Comparison of ENCODE assay signal across 8 mouse cellular contexts in genomic region chr11:59837789-59838188, GRCm38 (mm10). TPM values are rescaled to one million over a fixed set of nuclear protein-coding genes. Genes with fewer than 3 reads are reported as not detected.
A peak's percentile ranks its signal among the peaks of the same experiment; 100 is the strongest.
DNase-seq lines count a peak whose midpoint lies in the region; ATAC-seq lines count a peak whose summit lies in the region.
"Not testable (repeated sequence)": the region's sequence is repeated elsewhere in the genome, so short reads cannot be mapped to it uniquely, and the experiment has no call there.

No protein-coding gene starts in this region.

- H3K27me3 ChIP-seq in embryonic facial prominence, embryonic 12.5 days; forebrain, embryonic 13.5 days; heart, embryonic 16.5 days (ENCODE audit: control insufficient read depth, insufficient read depth, low read length); limb, embryonic 12.5 days; liver, embryonic 16.5 days (ENCODE audit: control insufficient read depth, insufficient read depth, low read depth, low read length); midbrain, embryonic 13.5 days; stomach, embryonic 14.5 days (ENCODE audit: control insufficient read depth, insufficient read depth, low read length): not testable (repeated sequence)

- peaks cover 27% of the 10 kb centered on the region for H3K36me3 ChIP-seq in embryonic facial prominence, embryonic 12.5 days
- H3K36me3 ChIP-seq in forebrain, embryonic 13.5 days (ENCODE audit: poor library complexity, severe bottlenecking), result peaks cover 39% of the 10 kb centered on the region
- peaks cover 12% of the 10 kb centered on the region for H3K36me3 ChIP-seq in heart, embryonic 16.5 days (ENCODE audit: control insufficient read depth, insufficient read depth)
- peaks cover 44% of the 10 kb centered on the region for H3K36me3 ChIP-seq in limb, embryonic 12.5 days
- H3K36me3 ChIP-seq in liver, embryonic 16.5 days (ENCODE audit: control insufficient read depth, insufficient read depth), result peaks cover 12% of the 10 kb centered on the region
- peaks cover 37% of the 10 kb centered on the region for H3K36me3 ChIP-seq in midbrain, embryonic 13.5 days
- H3K36me3 ChIP-seq in stomach, embryonic 14.5 days (ENCODE audit: control insufficient read depth, insufficient read depth, low read length), result peaks cover 26% of the 10 kb centered on the region

- ATAC-seq in embryonic facial prominence, embryonic 12.5 days (ENCODE audit: insufficient number of reproducible peaks, insufficient read depth, low FRiP score, low TSS enrichment); forebrain, embryonic 13.5 days; heart, embryonic 16.5 days (replicated peaks; ENCODE audit: extremely low read depth, insufficient read depth, low FRiP score); limb, embryonic 12.5 days (ENCODE audit: insufficient number of reproducible peaks, insufficient read depth, low FRiP score, low TSS enrichment, low read depth); liver, embryonic 16.5 days (ENCODE audit: low read depth); midbrain, embryonic 13.5 days; stomach, embryonic 14.5 days (ENCODE audit: insufficient number of reproducible peaks, insufficient read depth, low FRiP score, low read depth): not testable (repeated sequence)

- 100% methylated on average over 1 of the region's 1 CpGs for WGBS in embryonic facial prominence, embryonic 12.5 days
- WGBS in forebrain, embryonic 13.5 days, result no CpG with 5 or more reads among the region's 1 CpGs
- WGBS in heart, embryonic 16.5 days, result no CpG with 5 or more reads among the region's 1 CpGs
- no CpG with 5 or more reads among the region's 1 CpGs for WGBS in limb, embryonic 12.5 days
- no CpG with 5 or more reads among the region's 1 CpGs for WGBS in liver, embryonic 16.5 days (ENCODE audit: insufficient replicate concordance)
- WGBS in midbrain, embryonic 13.5 days, result no CpG with 5 or more reads among the region's 1 CpGs
- WGBS in stomach, embryonic 14.5 days, result no CpG with 5 or more reads among the region's 1 CpGs

- not testable (repeated sequence) for H3K27ac ChIP-seq in embryonic facial prominence, embryonic 12.5 days; forebrain, embryonic 13.5 days; heart, embryonic 16.5 days (ENCODE audit: low read length); limb, embryonic 12.5 days; liver, embryonic 16.5 days (ENCODE audit: low read length); midbrain, embryonic 13.5 days; stomach, embryonic 14.5 days (ENCODE audit: low read length)

- H3K9ac ChIP-seq in embryonic facial prominence, embryonic 12.5 days; heart, embryonic 16.5 days (ENCODE audit: low read length); limb, embryonic 12.5 days (replicated peaks); liver, embryonic 16.5 days (ENCODE audit: low read depth, low read length); stomach, embryonic 14.5 days (replicated peaks; ENCODE audit: low read depth, low read length): not testable (repeated sequence)
- peak overlapping the region; percentile 97; the same call in 1 of the 2 replicates for H3K9ac ChIP-seq in forebrain, embryonic 13.5 days
- H3K9ac ChIP-seq in midbrain, embryonic 13.5 days (replicated peaks), result peak overlapping the region; percentile 90; the same call in 1 of the 2 replicates

- 0 out of 2 replicates have a peak overlapping the region, but pooled peaks have one; percentile 92 for H3K4me3 ChIP-seq in embryonic facial prominence, embryonic 12.5 days
- H3K4me3 ChIP-seq in forebrain, embryonic 13.5 days, result peak overlapping the region; percentile 98
- H3K4me3 ChIP-seq in heart, embryonic 16.5 days (ENCODE audit: low read length), result not testable (repeated sequence)
- H3K4me3 ChIP-seq in limb, embryonic 12.5 days (replicated peaks), result peak overlapping the region; percentile 94; the same call in 1 of the 2 replicates
- peak overlapping the region; percentile 98; the same call in 1 of the 2 replicates for H3K4me3 ChIP-seq in liver, embryonic 16.5 days (ENCODE audit: low read depth, low read length)
- peak overlapping the region; percentile 84 for H3K4me3 ChIP-seq in midbrain, embryonic 13.5 days (replicated peaks)
- H3K4me3 ChIP-seq in stomach, embryonic 14.5 days (ENCODE audit: low read depth, low read length), result 0 out of 2 replicates have a peak overlapping the region, but pooled peaks have one; percentile 97

- peak; percentile 14 for DNase-seq in induced T-regulatory cell, adult 2 months (ENCODE audit: low read depth)

- H3K9me3 ChIP-seq in embryonic facial prominence, embryonic 12.5 days; forebrain, embryonic 13.5 days (replicated peaks); heart, embryonic 16.5 days (replicated peaks; ENCODE audit: control insufficient read depth, low read length); limb, embryonic 12.5 days; liver, embryonic 16.5 days (replicated peaks; ENCODE audit: control insufficient read depth, low read length); midbrain, embryonic 13.5 days; stomach, embryonic 14.5 days (ENCODE audit: control insufficient read depth, low read depth, low read length): not testable (repeated sequence)

- H3K4me2 ChIP-seq in embryonic facial prominence, embryonic 12.5 days (replicated peaks), result peak overlapping the region; percentile 57; the same call in 1 of the 2 replicates
- H3K4me2 ChIP-seq in forebrain, embryonic 13.5 days, result peak overlapping the region; percentile 80
- peak overlapping the region; percentile 68; the same call in 1 of the 2 replicates for H3K4me2 ChIP-seq in heart, embryonic 16.5 days (ENCODE audit: low read depth, low read length)
- H3K4me2 ChIP-seq in limb, embryonic 12.5 days, result peak overlapping the region; percentile 74
- not testable (repeated sequence) for H3K4me2 ChIP-seq in liver, embryonic 16.5 days (ENCODE audit: low read depth, low read length)
- H3K4me2 ChIP-seq in midbrain, embryonic 13.5 days (replicated peaks), result peak overlapping the region; percentile 63
- 0 out of 2 replicates have a peak overlapping the region, but pooled peaks have one; percentile 62 for H3K4me2 ChIP-seq in stomach, embryonic 14.5 days (replicated peaks; ENCODE audit: low read depth, low read length)

- H3K4me1 ChIP-seq in embryonic facial prominence, embryonic 12.5 days, result peaks cover 13% of the 10 kb centered on the region
- H3K4me1 ChIP-seq in forebrain, embryonic 13.5 days, result peaks cover 24% of the 10 kb centered on the region
- peaks cover 17% of the 10 kb centered on the region for H3K4me1 ChIP-seq in heart, embryonic 16.5 days (ENCODE audit: control insufficient read depth, insufficient read depth, low read length)
- peaks cover 19% of the 10 kb centered on the region for H3K4me1 ChIP-seq in limb, embryonic 12.5 days (replicated peaks)
- H3K4me1 ChIP-seq in liver, embryonic 16.5 days (ENCODE audit: control insufficient read depth, low read depth, low read length), result peaks cover 17% of the 10 kb centered on the region
- H3K4me1 ChIP-seq in midbrain, embryonic 13.5 days (replicated peaks), result peaks cover 31% of the 10 kb centered on the region
- H3K4me1 ChIP-seq in stomach, embryonic 14.5 days (ENCODE audit: control insufficient read depth, insufficient read depth, low read length), result peaks cover 14% of the 10 kb centered on the region

RNA-seq across cellular contexts. Expression of gene Nt5m, which starts 1.5 kb away (rescaled TPM):
- polyA plus RNA-seq in embryonic facial prominence, embryonic 12.5 days (2016; fragmentation: Nextera tagmentation; extraction: Ambion mirVana), result 42.9 and 43.0 TPM in 2 replicates
- polyA plus RNA-seq in forebrain, embryonic 13.5 days (2015; fragmentation: Nextera tagmentation; extraction: Ambion mirVana), result 46.6 and 51.2 TPM in 2 replicates
- 42.4 and 42.7 TPM in 2 replicates for polyA plus RNA-seq in heart, embryonic 16.5 days (2015; fragmentation: Nextera tagmentation; extraction: Ambion mirVana)
- polyA plus RNA-seq in limb, embryonic 12.5 days (2016; fragmentation: Nextera tagmentation; extraction: Ambion mirVana), result 36.8 and 39.8 TPM in 2 replicates
- 12.8 and 15.2 TPM in 2 replicates for polyA plus RNA-seq in liver, embryonic 16.5 days (2015; fragmentation: Nextera tagmentation; extraction: Ambion mirVana)
- 58.6 and 60.5 TPM in 2 replicates for polyA plus RNA-seq in midbrain, embryonic 13.5 days (2015; fragmentation: Nextera tagmentation; extraction: Ambion mirVana)
- 31.6 and 36.6 TPM in 2 replicates for polyA plus RNA-seq in stomach, embryonic 14.5 days (2014; fragmentation: Nextera tagmentation; extraction: Ambion mirVana)

RNA-seq across cellular contexts. Expression of gene Cops3, which starts 1.8 kb away (rescaled TPM):
- polyA plus RNA-seq in embryonic facial prominence, embryonic 12.5 days (2016; fragmentation: Nextera tagmentation; extraction: Ambion mirVana), result 200 and 218 TPM in 2 replicates
- polyA plus RNA-seq in forebrain, embryonic 13.5 days (2015; fragmentation: Nextera tagmentation; extraction: Ambion mirVana), result 233 and 246 TPM in 2 replicates
- 154 and 173 TPM in 2 replicates for polyA plus RNA-seq in heart, embryonic 16.5 days (2015; fragmentation: Nextera tagmentation; extraction: Ambion mirVana)
- polyA plus RNA-seq in limb, embryonic 12.5 days (2016; fragmentation: Nextera tagmentation; extraction: Ambion mirVana), result 224 and 232 TPM in 2 replicates
- polyA plus RNA-seq in liver, embryonic 16.5 days (2015; fragmentation: Nextera tagmentation; extraction: Ambion mirVana), result 81.3 and 84.8 TPM in 2 replicates
- 218 and 223 TPM in 2 replicates for polyA plus RNA-seq in midbrain, embryonic 13.5 days (2015; fragmentation: Nextera tagmentation; extraction: Ambion mirVana)
- polyA plus RNA-seq in stomach, embryonic 14.5 days (2014; fragmentation: Nextera tagmentation; extraction: Ambion mirVana), result 206 and 221 TPM in 2 replicates

RNA-seq across cellular contexts. Expression of gene Flcn, which starts 28.0 kb away (rescaled TPM):
- polyA plus RNA-seq in embryonic facial prominence, embryonic 12.5 days (2016; fragmentation: Nextera tagmentation; extraction: Ambion mirVana), result 37.0 and 39.2 TPM in 2 replicates
- polyA plus RNA-seq in forebrain, embryonic 13.5 days (2015; fragmentation: Nextera tagmentation; extraction: Ambion mirVana), result 32.2 and 39.6 TPM in 2 replicates
- 44.4 and 45.5 TPM in 2 replicates for polyA plus RNA-seq in heart, embryonic 16.5 days (2015; fragmentation: Nextera tagmentation; extraction: Ambion mirVana)
- polyA plus RNA-seq in limb, embryonic 12.5 days (2016; fragmentation: Nextera tagmentation; extraction: Ambion mirVana), result 37.4 and 37.5 TPM in 2 replicates
- 15.3 and 19.3 TPM in 2 replicates for polyA plus RNA-seq in liver, embryonic 16.5 days (2015; fragmentation: Nextera tagmentation; extraction: Ambion mirVana)
- 38.4 and 41.7 TPM in 2 replicates for polyA plus RNA-seq in midbrain, embryonic 13.5 days (2015; fragmentation: Nextera tagmentation; extraction: Ambion mirVana)
- 25.2 and 31.5 TPM in 2 replicates for polyA plus RNA-seq in stomach, embryonic 14.5 days (2014; fragmentation: Nextera tagmentation; extraction: Ambion mirVana)

RNA-seq across cellular contexts. Expression of gene Pld6, which starts 50.3 kb away (rescaled TPM):
- 3.2 and 4.0 TPM in 2 replicates for polyA plus RNA-seq in embryonic facial prominence, embryonic 12.5 days (2016; fragmentation: Nextera tagmentation; extraction: Ambion mirVana)
- 1.3 and 2.2 TPM in 2 replicates for polyA plus RNA-seq in forebrain, embryonic 13.5 days (2015; fragmentation: Nextera tagmentation; extraction: Ambion mirVana)
- polyA plus RNA-seq in heart, embryonic 16.5 days (2015; fragmentation: Nextera tagmentation; extraction: Ambion mirVana), result 4.8 and 5.8 TPM in 2 replicates
- polyA plus RNA-seq in limb, embryonic 12.5 days (2016; fragmentation: Nextera tagmentation; extraction: Ambion mirVana), result 4.5 and 4.7 TPM in 2 replicates
- 2.1 and 2.5 TPM in 2 replicates for polyA plus RNA-seq in liver, embryonic 16.5 days (2015; fragmentation: Nextera tagmentation; extraction: Ambion mirVana)
- polyA plus RNA-seq in midbrain, embryonic 13.5 days (2015; fragmentation: Nextera tagmentation; extraction: Ambion mirVana), result 2.4 and 2.7 TPM in 2 replicates
- polyA plus RNA-seq in stomach, embryonic 14.5 days (2014; fragmentation: Nextera tagmentation; extraction: Ambion mirVana), result 1.7 and 2.5 TPM in 2 replicates
